Mouse (Mus musculus): ENCODE data around the gene Cab39.

GRCm38 (mm10) chr1:85758231-85758968 is 34.8 kb upstream of the Cab39 start:
- TF ChIP-seq POLR2A (IDR thresholded peaks at IDR 0.05; ENCODE audit: low read depth, low read length) (no peak), CTCF (conservative IDR thresholded peaks at IDR 0.05; ENCODE audit: insufficient read depth, insufficient read length, low read depth, low read length) (no peak)

All from kidney, adult 2 months (tissue).